Mouse (Mus musculus) CH12F3 (cell line): ENCODE measurements around the gene Dand5.
"Not testable (repeated sequence)": the region's sequence is repeated elsewhere in the genome, so short reads cannot be mapped to it uniquely, and the experiment has no call there.

ENCODE experiments used
- in situ Hi-C: fragments of 300-500 bp; cut with MboI; formaldehyde crosslinking; loops from 2 replicates; pipeline ENCODE4 v1.14.3; 2020; ENCODE audit warnings: low sequenced_read_pairs

Gene Dand5

DNA sequence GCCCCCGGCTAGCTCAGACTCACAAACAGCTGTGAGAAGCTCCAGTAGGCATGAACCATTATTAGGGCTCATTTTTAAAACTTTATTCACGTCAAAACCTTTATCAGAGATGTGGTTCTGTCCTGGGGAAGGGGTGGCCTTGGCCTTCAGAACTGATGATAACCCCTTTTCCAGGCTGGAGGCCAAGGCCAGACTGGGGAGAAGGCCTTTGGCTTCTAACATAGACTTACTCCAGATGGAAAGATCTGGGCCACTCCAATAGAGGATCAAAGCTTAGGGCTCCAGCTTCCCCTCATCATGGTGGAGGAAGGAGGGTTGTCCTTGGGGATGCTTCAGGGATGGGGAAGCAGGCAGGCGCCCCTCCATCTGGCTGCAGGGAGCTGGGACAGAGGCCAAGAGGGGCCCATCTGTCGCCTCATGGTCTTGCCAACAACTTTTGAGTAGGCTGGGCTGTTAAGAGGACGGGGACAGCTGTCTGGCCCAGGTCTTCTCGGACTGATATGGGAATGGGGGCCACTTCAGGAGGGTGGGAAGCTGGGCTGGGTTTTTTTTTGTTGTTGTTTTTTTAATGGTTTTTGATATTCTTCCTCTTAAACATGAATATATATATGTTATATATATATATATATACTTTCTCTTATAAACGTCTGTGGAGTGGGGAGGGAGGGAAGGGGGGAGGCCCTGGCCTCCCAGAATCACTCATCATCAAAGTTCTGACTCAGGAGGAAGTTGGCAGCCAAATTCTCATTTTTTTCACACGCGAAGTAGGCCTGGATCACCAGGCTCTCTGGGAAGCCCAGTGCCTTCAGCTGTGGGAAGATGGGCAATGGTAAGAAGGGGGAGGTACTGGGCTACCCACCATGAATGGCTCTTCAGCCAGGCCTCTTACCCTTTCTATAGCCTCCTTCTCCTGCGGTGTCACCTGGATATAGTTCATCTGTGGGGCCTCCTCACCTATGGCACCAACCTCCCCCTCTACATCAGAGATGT is 12.5 kb upstream of the Dand5 start:
- in situ Hi-C loops: no loop called here

GRCm38 (mm10) chr8:84834002-84834865 is 11.6 kb upstream of the Dand5 start:
- in situ Hi-C loops: no loop called here

DNA sequence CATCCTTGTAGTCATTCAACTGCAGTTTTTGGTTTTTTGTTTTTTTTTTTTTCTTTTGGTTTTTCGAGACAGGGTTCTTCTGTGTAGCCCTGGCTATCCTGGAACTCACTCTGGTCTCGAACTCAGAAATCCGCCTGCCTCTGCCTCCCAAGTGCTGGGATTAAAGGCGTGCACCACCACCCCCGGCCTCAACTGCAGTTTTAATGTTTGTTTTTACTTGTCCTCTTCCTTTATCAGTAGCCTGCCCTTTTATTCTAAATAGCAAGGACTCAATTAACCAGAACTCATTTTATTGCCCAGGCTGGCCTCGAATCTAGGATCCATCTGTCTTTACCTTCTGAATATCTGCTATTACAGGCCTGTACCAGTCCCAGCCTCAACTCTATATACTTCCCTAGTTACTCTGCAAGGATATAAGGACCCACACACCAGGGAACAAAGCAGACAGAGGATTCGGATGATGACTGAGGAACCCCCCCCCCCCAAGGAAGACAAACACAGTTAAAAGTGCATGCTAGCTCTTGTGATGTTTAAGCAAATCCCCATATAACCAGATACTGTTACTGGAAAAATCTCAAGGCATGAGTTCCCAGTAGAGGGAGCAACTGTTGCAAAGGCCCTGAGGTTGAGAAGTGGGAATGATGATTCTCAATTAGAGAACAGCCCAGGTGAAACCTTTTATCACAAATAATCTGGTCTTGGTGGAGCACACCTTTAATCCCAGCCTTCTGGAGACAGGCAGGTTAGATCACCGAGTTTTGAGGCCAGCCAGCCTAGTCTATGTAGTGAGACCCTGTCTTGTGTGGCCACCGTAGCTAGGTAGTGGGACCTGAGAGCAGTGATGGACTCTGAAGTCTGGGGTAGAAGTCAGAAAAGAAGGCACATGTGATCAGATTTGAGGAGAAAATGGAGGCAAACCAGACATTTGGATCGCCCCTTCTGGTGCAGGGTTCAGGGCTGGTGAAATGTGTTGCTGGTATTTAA is 10.4 kb upstream of the Dand5 start:
- in situ Hi-C loops: no loop called here

GRCm38 (mm10) chr8:84832034-84832717 is 9.6 kb upstream of the Dand5 start:
- in situ Hi-C loops: no loop called here

DNA sequence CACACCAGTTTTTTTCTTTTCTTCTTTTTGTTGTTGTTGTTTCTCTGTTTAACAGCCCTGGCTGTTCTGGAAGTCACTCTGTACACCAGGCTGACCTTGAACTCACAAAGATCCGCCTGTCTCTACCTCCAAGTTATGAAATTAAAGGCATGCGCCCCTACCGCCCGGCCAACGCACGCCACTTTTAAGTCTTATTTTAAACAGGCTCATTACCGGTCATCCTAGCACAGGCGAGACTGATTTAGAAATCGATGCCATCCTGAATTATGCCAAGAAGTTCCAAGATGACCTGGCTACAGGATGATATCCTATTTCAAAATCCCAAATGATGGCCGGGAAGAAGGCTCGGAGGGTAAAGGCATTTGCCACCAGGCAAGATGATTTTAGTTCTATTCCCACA is 8.9 kb upstream of the Dand5 start, which contains the start of gene Gadd45gip1:
Gene Gadd45gip1 (plus strand): TSS at position 33 of the 400 bp plus-strand sequence.
- in situ Hi-C loops: no loop called here

- in situ Hi-C loops: not testable (repeated sequence)
Measured at GRCm38 (mm10) chr8:84826518-84826917, 3.9 kb upstream of the Dand5 start.

DNA sequence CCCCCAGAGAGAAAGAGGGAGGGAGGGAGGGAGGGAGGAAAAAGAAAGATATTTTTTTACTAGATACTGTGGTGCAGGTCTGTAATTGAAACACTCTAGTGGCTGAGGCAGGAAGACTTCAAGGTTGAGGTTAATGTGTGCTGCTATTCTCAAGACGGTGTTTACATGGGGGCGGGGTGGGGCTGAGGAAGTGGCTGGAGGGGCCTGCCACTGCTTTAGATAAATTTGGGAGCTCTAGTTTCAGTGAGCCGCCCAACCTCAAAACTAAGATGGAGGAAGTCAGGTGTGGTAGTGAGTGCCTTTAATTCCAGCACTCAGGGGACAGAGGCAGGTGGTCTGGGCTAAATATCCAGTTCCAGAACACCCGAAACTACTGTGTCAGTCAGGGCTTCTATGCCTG is 3.0 kb upstream of the Dand5 start:
- in situ Hi-C loops: no loop called here

- in situ Hi-C loops: no loop called here
Measured at GRCm38 (mm10) chr8:84823653-84824052, 1.0 kb upstream of the Dand5 start.

DNA sequence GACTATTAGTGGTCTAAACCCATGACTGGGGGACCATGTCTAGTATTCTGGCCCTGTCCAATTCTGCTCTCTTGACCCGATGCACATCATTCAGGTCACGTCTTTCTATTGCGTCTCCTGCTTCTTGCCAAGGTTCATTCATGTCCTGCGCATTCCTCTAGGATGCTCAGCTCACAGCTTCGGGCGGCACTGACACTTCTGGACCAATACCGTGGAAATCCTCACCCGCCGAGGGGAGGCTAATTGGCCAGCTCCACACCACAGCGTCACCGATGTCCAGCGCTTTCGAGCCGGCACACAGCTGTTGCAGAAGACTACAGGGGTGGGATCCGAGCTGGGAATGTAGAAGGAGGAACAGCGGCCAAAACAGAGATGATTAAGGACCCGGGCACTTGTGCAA is 6.5 kb downstream of the Dand5 start:
- in situ Hi-C loops: no loop called here

GRCm38 (mm10) chr8:84815547-84815946 is 7.1 kb downstream of the Dand5 start:
- in situ Hi-C loops: no loop called here

DNA sequence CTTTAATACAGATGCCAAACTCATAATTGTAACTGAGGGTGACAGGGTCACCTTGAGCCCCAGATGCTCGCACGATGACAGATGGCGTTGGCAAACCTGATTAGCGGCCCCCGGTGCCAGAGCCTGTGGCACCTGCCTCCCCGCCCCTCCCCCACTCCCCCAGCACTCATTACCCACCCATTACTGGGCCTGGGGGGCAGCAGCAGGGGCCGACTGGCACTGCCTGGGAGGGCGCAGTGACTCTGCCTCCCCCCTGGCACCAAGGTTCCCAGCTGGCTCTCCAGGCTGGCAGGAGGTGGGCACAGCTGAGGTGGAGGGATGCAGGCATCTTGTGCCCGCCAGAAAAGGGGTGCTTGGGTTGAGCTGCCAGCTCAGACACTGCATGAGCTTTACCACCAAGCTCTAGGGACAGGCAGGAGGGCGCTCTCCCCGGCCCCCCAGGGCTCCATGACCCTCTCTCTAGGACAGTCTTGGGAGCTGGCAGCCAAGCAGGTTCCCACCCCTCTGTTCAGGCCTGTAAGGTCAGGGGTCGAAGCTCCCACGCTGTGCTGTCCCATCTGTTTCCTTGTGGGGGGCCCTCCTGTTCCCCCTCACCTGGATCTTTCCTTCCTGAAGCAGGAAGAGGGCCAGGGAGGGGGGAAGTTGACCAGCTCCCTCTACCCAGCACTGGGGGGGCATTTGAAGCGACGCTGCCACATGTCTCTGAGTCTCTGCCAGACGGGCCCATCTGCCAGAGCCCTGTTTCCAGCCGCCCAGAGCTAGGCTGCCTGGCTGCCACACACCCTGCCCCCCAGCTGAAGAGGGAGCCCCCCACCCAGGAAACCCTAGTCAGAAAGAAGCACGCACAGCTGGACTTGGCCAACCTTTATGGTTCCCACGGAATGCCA is 7.8 kb downstream of the Dand5 start:
- in situ Hi-C loops: loop anchor here (5.0 kb wide), 1 partner anchor 102 kb away; no protein-coding TSS in a partner anchor

DNA sequence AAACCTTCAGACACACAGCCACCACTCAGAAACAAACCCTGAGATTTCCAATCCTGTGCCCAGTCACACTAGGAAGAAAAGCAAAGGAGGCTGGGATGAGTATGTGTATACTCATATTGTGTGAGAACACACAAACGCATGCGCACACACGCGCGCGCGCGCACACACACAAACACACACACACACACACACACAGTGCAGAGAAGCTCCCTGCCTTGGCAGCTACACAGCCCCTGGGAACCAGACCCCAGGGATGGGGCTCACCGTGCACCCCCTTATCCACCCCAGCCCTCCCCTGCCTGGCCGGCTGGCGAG is 8.4 kb downstream of the Dand5 start:
- in situ Hi-C loops: loop anchor here (5.0 kb wide), 1 partner anchor 102 kb away; no protein-coding TSS in a partner anchor

DNA sequence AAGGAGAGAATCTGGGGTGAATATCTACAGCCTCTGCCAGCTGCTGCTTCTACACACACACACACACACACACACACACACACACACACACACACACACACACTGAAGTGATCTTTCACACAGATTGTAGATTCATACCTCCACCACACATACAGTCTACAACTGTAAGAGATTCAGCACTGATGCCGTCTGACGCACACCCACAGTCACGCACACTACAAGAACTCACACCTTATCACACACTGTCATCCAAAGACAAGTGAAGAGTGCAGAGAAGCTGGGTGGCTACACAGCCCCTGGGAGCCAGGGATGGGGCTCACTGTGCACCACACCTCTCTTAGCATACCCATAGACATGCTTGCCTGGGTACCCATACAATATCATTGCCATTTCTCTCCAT is 8.8 kb downstream of the Dand5 start:
- in situ Hi-C loops: loop anchor here (5.0 kb wide), 1 partner anchor 102 kb away; no protein-coding TSS in a partner anchor

- in situ Hi-C loops: loop anchor here (5.0 kb wide), 1 partner anchor 101 kb away; no protein-coding TSS in a partner anchor
Measured at GRCm38 (mm10) chr8:84813059-84813458, 9.6 kb downstream of the Dand5 start.

- in situ Hi-C loops: loop anchor here (5.0 kb wide), 1 partner anchor 99 kb away; no protein-coding TSS in a partner anchor
Measured at GRCm38 (mm10) chr8:84811303-84811702, 11.3 kb downstream of the Dand5 start.

DNA sequence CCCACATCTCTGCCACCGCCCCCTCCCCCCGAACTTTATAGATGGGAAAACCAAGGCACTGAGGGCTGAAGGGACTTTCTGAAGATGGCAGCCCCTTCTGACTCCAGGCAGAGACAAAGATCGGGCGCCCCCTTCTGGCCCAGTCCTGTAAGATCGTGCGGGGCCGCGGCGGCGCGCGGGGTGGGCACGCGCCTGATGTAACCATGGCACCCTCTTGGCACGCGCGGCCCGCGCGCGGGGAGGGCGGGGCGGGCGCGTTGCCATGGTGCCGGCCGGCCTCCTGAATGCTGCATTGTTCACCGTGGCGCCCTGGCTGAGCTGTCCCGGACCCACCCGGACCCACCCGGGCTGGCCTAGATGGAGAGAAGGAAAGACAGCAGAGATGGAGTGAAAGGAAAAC is 11.7 kb downstream of the Dand5 start:
- in situ Hi-C loops: loop anchor here (5.0 kb wide), 1 partner anchor 99 kb away; no protein-coding TSS in a partner anchor

- in situ Hi-C loops: loop anchor here (5.0 kb wide), 1 partner anchor 98 kb away; no protein-coding TSS in a partner anchor
Measured at GRCm38 (mm10) chr8:84809941-84810280, 12.7 kb downstream of the Dand5 start.

GRCm38 (mm10) chr8:84809109-84809940 is 13.3 kb downstream of the Dand5 start:
- in situ Hi-C loops: no loop called here
